Mouse (Mus musculus): Measurements from ENCODE around the gene Aacs.

GRCm38 (mm10) chr5:125483712-125484611, 8.3 kb downstream of the Aacs start:
- TF ChIP-seq POLR2A (IDR thresholded peaks at IDR 0.05; ENCODE audit: control insufficient read depth, extremely low read depth, insufficient read depth, low read length, poor library complexity) (no peak), CTCF (IDR thresholded peaks at IDR 0.05; ENCODE audit: borderline replicate concordance, control insufficient read depth, extremely low read depth, insufficient read depth, low read length, poor library complexity) (no peak)
